Mouse (Mus musculus): ENCODE measurements around the gene Gtf2i. TPM values are rescaled to one million over a fixed set of nuclear protein-coding genes. Genes with fewer than 3 reads are reported as not detected.

The Gtf2i gene
- polyA plus RNA-seq, 1 experiment from 2014 or later = 133 TPM

- Histone ChIP-seq H3K4me2 (ENCODE audit: low read length) (no peak overlapping the region), H3K4me1 (ENCODE audit: control insufficient read depth, insufficient read depth, low read length) (peaks cover 6% of the 10 kb centered on the region; the same call in 1 of the 2 replicates), H3K9me3 (replicated peaks; ENCODE audit: control insufficient read depth, low read length, poor library complexity, severe bottlenecking) (no peaks in the 10 kb centered on the region), H3K4me3 (ENCODE audit: low read depth, low read length) (no peak overlapping the region), H3K36me3 (ENCODE audit: control insufficient read depth, insufficient read depth, low read length) (peaks cover 35% of the 10 kb centered on the region), H3K27ac (ENCODE audit: low read length) (no peak overlapping the region), H3K27me3 (ENCODE audit: control insufficient read depth, insufficient read depth, low read depth, low read length) (no peaks in the 10 kb centered on the region), H3K9ac (ENCODE audit: low read depth, low read length) (no peak overlapping the region)
- ATAC-seq = no peak
- WGBS = 97% methylated on average over 6 of the region's 6 CpGs
Observed at GRCm38 (mm10) chr5:134236796-134237195, 77.8 kb downstream of the Gtf2i start.

- Histone ChIP-seq H3K4me1 (ENCODE audit: control insufficient read depth, insufficient read depth, low read length) (peaks cover 6% of the 10 kb centered on the region; the same call in 1 of the 2 replicates), H3K9ac (ENCODE audit: low read depth, low read length) (no peak overlapping the region), H3K9me3 (replicated peaks; ENCODE audit: control insufficient read depth, low read length, poor library complexity, severe bottlenecking) (no peaks in the 10 kb centered on the region), H3K27ac (ENCODE audit: low read length) (no peak overlapping the region), H3K4me3 (ENCODE audit: low read depth, low read length) (no peak overlapping the region), H3K4me2 (ENCODE audit: low read length) (no peak overlapping the region), H3K36me3 (ENCODE audit: control insufficient read depth, insufficient read depth, low read length) (peaks cover 31% of the 10 kb centered on the region), H3K27me3 (ENCODE audit: control insufficient read depth, insufficient read depth, low read depth, low read length) (no peaks in the 10 kb centered on the region)
- no peak for ATAC-seq
- 94% methylated on average over 3 of the region's 3 CpGs for WGBS
Observed at GRCm38 (mm10) chr5:134236241-134236640, 78.3 kb downstream of the Gtf2i start.

- no peaks in the 10 kb centered on the region for H3K27me3 ChIP-seq (ENCODE audit: control insufficient read depth, insufficient read depth, low read depth, low read length)
- no peak overlapping the region for H3K9ac ChIP-seq (ENCODE audit: low read depth, low read length)
- no peak overlapping the region for H3K4me3 ChIP-seq (ENCODE audit: low read depth, low read length)
- H3K9me3 ChIP-seq (replicated peaks; ENCODE audit: control insufficient read depth, low read length, poor library complexity, severe bottlenecking) = no peaks in the 10 kb centered on the region
- H3K36me3 ChIP-seq (ENCODE audit: control insufficient read depth, insufficient read depth, low read length) = peaks cover 20% of the 10 kb centered on the region
- H3K4me1 ChIP-seq (ENCODE audit: control insufficient read depth, insufficient read depth, low read length) = peaks cover 6% of the 10 kb centered on the region; the same call in 1 of the 2 replicates
- no peak for ATAC-seq
- 42% methylated on average over 6 of the region's 6 CpGs for WGBS
- H3K27ac ChIP-seq (ENCODE audit: low read length) = peak overlapping the region; percentile 42; the same call in 1 of the 2 replicates
- no peak overlapping the region for H3K4me2 ChIP-seq (ENCODE audit: low read length)
Observed at GRCm38 (mm10) chr5:134235111-134235510, 79.4 kb downstream of the Gtf2i start.

GRCm38 (mm10) chr5:134234205-134234604, 80.4 kb downstream of the Gtf2i start:
- H3K9ac ChIP-seq (ENCODE audit: low read depth, low read length) = no peak overlapping the region
- no peak overlapping the region for H3K4me2 ChIP-seq (ENCODE audit: low read length)
- peaks cover 14% of the 10 kb centered on the region for H3K36me3 ChIP-seq (ENCODE audit: control insufficient read depth, insufficient read depth, low read length)
- ATAC-seq = no peak
- H3K4me1 ChIP-seq (ENCODE audit: control insufficient read depth, insufficient read depth, low read length) = peaks cover 6% of the 10 kb centered on the region; the same call in 1 of the 2 replicates
- no peaks in the 10 kb centered on the region for H3K9me3 ChIP-seq (replicated peaks; ENCODE audit: control insufficient read depth, low read length, poor library complexity, severe bottlenecking)
- no peak overlapping the region for H3K4me3 ChIP-seq (ENCODE audit: low read depth, low read length)
- H3K27me3 ChIP-seq (ENCODE audit: control insufficient read depth, insufficient read depth, low read depth, low read length) = no peaks in the 10 kb centered on the region
- WGBS = 58% methylated on average over 2 of the region's 2 CpGs
- no peak overlapping the region for H3K27ac ChIP-seq (ENCODE audit: low read length)

- peaks cover 3% of the 10 kb centered on the region; the same call in 1 of the 2 replicates for H3K4me1 ChIP-seq (ENCODE audit: control insufficient read depth, insufficient read depth, low read length)
- no peak overlapping the region for H3K9ac ChIP-seq (ENCODE audit: low read depth, low read length)
- H3K9me3 ChIP-seq (replicated peaks; ENCODE audit: control insufficient read depth, low read length, poor library complexity, severe bottlenecking) = no peaks in the 10 kb centered on the region
- no peaks in the 10 kb centered on the region for H3K27me3 ChIP-seq (ENCODE audit: control insufficient read depth, insufficient read depth, low read depth, low read length)
- no peak for ATAC-seq
- no peak overlapping the region for H3K4me3 ChIP-seq (ENCODE audit: low read depth, low read length)
- H3K27ac ChIP-seq (ENCODE audit: low read length) = no peak overlapping the region
- WGBS = 73% methylated on average over 7 of the region's 7 CpGs
- H3K4me2 ChIP-seq (ENCODE audit: low read length) = no peak overlapping the region
- H3K36me3 ChIP-seq (ENCODE audit: control insufficient read depth, insufficient read depth, low read length) = peaks cover 9% of the 10 kb centered on the region
Observed at GRCm38 (mm10) chr5:134233244-134233651, 81.3 kb downstream of the Gtf2i start.

- H3K9ac ChIP-seq (ENCODE audit: low read depth, low read length) = no peak overlapping the region
- H3K4me2 ChIP-seq (ENCODE audit: low read length) = no peak overlapping the region
- ATAC-seq = no peak
- H3K27ac ChIP-seq (ENCODE audit: low read length) = no peak overlapping the region
- H3K4me3 ChIP-seq (ENCODE audit: low read depth, low read length) = no peak overlapping the region
- H3K36me3 ChIP-seq (ENCODE audit: control insufficient read depth, insufficient read depth, low read length) = peaks cover 9% of the 10 kb centered on the region
- WGBS = 66% methylated on average over 7 of the region's 7 CpGs
- H3K4me1 ChIP-seq (ENCODE audit: control insufficient read depth, insufficient read depth, low read length) = no peaks in the 10 kb centered on the region
- H3K9me3 ChIP-seq (replicated peaks; ENCODE audit: control insufficient read depth, low read length, poor library complexity, severe bottlenecking) = no peaks in the 10 kb centered on the region
- no peaks in the 10 kb centered on the region for H3K27me3 ChIP-seq (ENCODE audit: control insufficient read depth, insufficient read depth, low read depth, low read length)
Observed at GRCm38 (mm10) chr5:134232568-134232967, 82.0 kb downstream of the Gtf2i start.

- Histone ChIP-seq H3K9ac (ENCODE audit: low read depth, low read length) (no peak overlapping the region), H3K36me3 (ENCODE audit: control insufficient read depth, insufficient read depth, low read length) (peaks cover 7% of the 10 kb centered on the region), H3K4me1 (ENCODE audit: control insufficient read depth, insufficient read depth, low read length) (no peaks in the 10 kb centered on the region), H3K4me2 (ENCODE audit: low read length) (no peak overlapping the region), H3K9me3 (replicated peaks; ENCODE audit: control insufficient read depth, low read length, poor library complexity, severe bottlenecking) (no peaks in the 10 kb centered on the region), H3K27me3 (ENCODE audit: control insufficient read depth, insufficient read depth, low read depth, low read length) (no peaks in the 10 kb centered on the region), H3K27ac (ENCODE audit: low read length) (no peak overlapping the region), H3K4me3 (ENCODE audit: low read depth, low read length) (no peak overlapping the region)
- 82% methylated on average over 6 of the region's 6 CpGs for WGBS
- no peak for ATAC-seq
Observed at GRCm38 (mm10) chr5:134232111-134232510, 82.4 kb downstream of the Gtf2i start.

- no peak overlapping the region for H3K9ac ChIP-seq (ENCODE audit: low read depth, low read length)
- H3K4me1 ChIP-seq (ENCODE audit: control insufficient read depth, insufficient read depth, low read length) = no peaks in the 10 kb centered on the region
- no peak overlapping the region for H3K4me3 ChIP-seq (ENCODE audit: low read depth, low read length)
- no peak overlapping the region for H3K27ac ChIP-seq (ENCODE audit: low read length)
- H3K36me3 ChIP-seq (ENCODE audit: control insufficient read depth, insufficient read depth, low read length) = peaks cover 5% of the 10 kb centered on the region
- H3K4me2 ChIP-seq (ENCODE audit: low read length) = no peak overlapping the region
- H3K9me3 ChIP-seq (replicated peaks; ENCODE audit: control insufficient read depth, low read length, poor library complexity, severe bottlenecking) = no peaks in the 10 kb centered on the region
- no peak for ATAC-seq
- H3K27me3 ChIP-seq (ENCODE audit: control insufficient read depth, insufficient read depth, low read depth, low read length) = no peaks in the 10 kb centered on the region
- WGBS = 83% methylated on average over 5 of the region's 5 CpGs
Observed at GRCm38 (mm10) chr5:134231376-134231775, 83.2 kb downstream of the Gtf2i start.

GRCm38 (mm10) chr5:134229391-134229790, 85.2 kb downstream of the Gtf2i start, which contains the start of gene Ncf1:
Ncf1 (minus strand) TSS chr5:134229625.
- no peaks in the 10 kb centered on the region for H3K27me3 ChIP-seq (ENCODE audit: control insufficient read depth, insufficient read depth, low read depth, low read length)
- H3K4me3 ChIP-seq (ENCODE audit: low read depth, low read length) = no peak within 1 kb of the TSS
- no peak within 1 kb of the TSS for H3K4me2 ChIP-seq (ENCODE audit: low read length)
- H3K9ac ChIP-seq (ENCODE audit: low read depth, low read length) = no peak within 1 kb of the TSS
- no peaks in the 10 kb centered on the region for H3K9me3 ChIP-seq (replicated peaks; ENCODE audit: control insufficient read depth, low read length, poor library complexity, severe bottlenecking)
- H3K4me1 ChIP-seq (ENCODE audit: control insufficient read depth, insufficient read depth, low read length) = no peaks in the 10 kb centered on the region
- no peak for ATAC-seq
- H3K27ac ChIP-seq (ENCODE audit: low read length) = no peak within 1 kb of the TSS
- H3K36me3 ChIP-seq (ENCODE audit: control insufficient read depth, insufficient read depth, low read length) = no peaks in the 10 kb centered on the region
- WGBS = 90% methylated on average over 7 of the region's 7 CpGs

All from midbrain, embryonic 16.5 days (tissue).